Mouse (Mus musculus): ENCODE data around the gene 2310009B15Rik.

2310009B15Rik gene

GRCm38 (mm10) chr1:138842756-138843155, 13.9 kb downstream of the 2310009B15Rik start:
- DNase-seq (ENCODE audit: low read depth, low spot score) = no peak

GRCm38 (mm10) chr1:138842315-138842714, 14.3 kb downstream of the 2310009B15Rik start:
- DNase-seq (ENCODE audit: low read depth, low spot score) = no peak

- no peak for DNase-seq (ENCODE audit: low read depth, low spot score)
Observed at GRCm38 (mm10) chr1:138841306-138842095, 15.2 kb downstream of the 2310009B15Rik start.

- no peak for DNase-seq (ENCODE audit: low read depth, low spot score)
Observed at GRCm38 (mm10) chr1:138840440-138841305, 16.0 kb downstream of the 2310009B15Rik start.

- DNase-seq (ENCODE audit: low read depth, low spot score) = no peak
Observed at GRCm38 (mm10) chr1:138839809-138840430, 16.7 kb downstream of the 2310009B15Rik start.

GRCm38 (mm10) chr1:138839291-138839690, 17.4 kb downstream of the 2310009B15Rik start:
- no peak for DNase-seq (ENCODE audit: low read depth, low spot score)

- no peak for DNase-seq (ENCODE audit: low read depth, low spot score)
Observed at GRCm38 (mm10) chr1:138837786-138838743, 18.6 kb downstream of the 2310009B15Rik start.

GRCm38 (mm10) chr1:138835355-138835900, 21.2 kb downstream of the 2310009B15Rik start:
- DNase-seq (ENCODE audit: low read depth, low spot score) = peak; percentile 25

- DNase-seq (ENCODE audit: low read depth, low spot score) = no peak
Observed at GRCm38 (mm10) chr1:138831309-138831708, 25.3 kb downstream of the 2310009B15Rik start.

GRCm38 (mm10) chr1:138826841-138827240, 29.8 kb downstream of the 2310009B15Rik start:
- no peak for DNase-seq (ENCODE audit: low read depth, low spot score)

- DNase-seq (ENCODE audit: low read depth, low spot score) = no peak
Observed at GRCm38 (mm10) chr1:138822985-138823322, 33.7 kb downstream of the 2310009B15Rik start.

GRCm38 (mm10) chr1:138822255-138822984, 34.2 kb downstream of the 2310009B15Rik start:
- DNase-seq (ENCODE audit: low read depth, low spot score) = no peak
